8 mouse cellular contexts compared by ENCODE assay signal in the genomic region with DNA sequence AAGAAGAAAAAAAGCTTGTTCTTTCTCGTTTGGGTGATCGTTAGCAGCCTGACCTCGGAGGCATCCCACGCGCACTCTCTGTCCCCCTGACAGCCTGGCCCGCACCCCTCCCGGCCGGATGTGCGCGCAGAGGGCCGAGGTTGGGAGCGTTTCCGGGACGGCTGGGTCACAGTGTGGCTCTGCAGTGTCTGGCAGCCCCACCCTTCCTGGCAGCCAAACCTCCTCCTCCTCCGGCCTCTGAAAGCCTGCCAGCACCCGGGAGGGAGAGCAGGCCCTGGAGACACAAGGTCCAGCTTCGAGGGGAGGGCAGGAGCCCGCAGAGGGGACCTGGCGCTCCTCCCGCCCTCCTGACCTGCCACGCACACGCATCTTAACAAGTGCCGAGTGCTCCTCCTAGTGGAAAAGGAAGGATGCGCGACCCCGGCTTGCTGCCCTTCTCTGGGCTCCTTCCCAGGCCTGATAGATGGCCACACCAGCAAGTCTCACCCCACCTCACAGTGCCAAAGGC.
DNase-seq lines count a peak whose midpoint lies in the region; ATAC-seq and TF ChIP-seq lines count a peak whose summit lies in the region.

No protein-coding gene starts in this region.

- ATAC-seq in inflammation-experienced regulatory T-cells, adult 6 months = peak; percentile 90

- H3K4me3 ChIP-seq in cortical plate, adult 2 months (ENCODE audit: insufficient read depth, low read length) = peak overlapping the region; percentile 28
- peak overlapping the region; percentile 91 for H3K4me3 ChIP-seq in megakaryocyte, embryonic 14.5 days (replicated peaks)

- no peaks in the 10 kb centered on the region for H3K9me3 ChIP-seq in megakaryocyte, embryonic 14.5 days

- no peaks in the 10 kb centered on the region for H3K36me3 ChIP-seq in megakaryocyte, embryonic 14.5 days (replicated peaks; ENCODE audit: low read length)

- H3K27me3 ChIP-seq in megakaryocyte, embryonic 14.5 days (replicated peaks) = peaks cover 7% of the 10 kb centered on the region

- TF ChIP-seq POLR2A in cortical plate, adult 2 months (IDR thresholded peaks at IDR 0.05; ENCODE audit: extremely low read depth, insufficient read depth, low read length) = no peak

- peak; percentile 61 for TF ChIP-seq CTCF in cortical plate, adult 2 months (IDR thresholded peaks at IDR 0.05; ENCODE audit: extremely low read depth, insufficient read depth, low read length)

- H3K27ac ChIP-seq in cortical plate, adult 2 months (ENCODE audit: insufficient read depth, low read length) = no peak overlapping the region

- peak; percentile 72 for DNase-seq in T-cell, adult 2 months (ENCODE audit: low spot score)
- DNase-seq in gastrocnemius, postnatal 10 days = peak; percentile 94
- peak; percentile 75 to 92 for DNase-seq in left cerebral cortex, adult 9 months (ENCODE audit: low spot score in 2 of 2)
- DNase-seq in right cerebral cortex, adult 2 months (ENCODE audit: low spot score in 2 of 2) = peak; percentile 87 to 91
- peak; percentile 74 for DNase-seq in urinary bladder, postnatal 10 days (ENCODE audit: low spot score)

- H3K4me1 ChIP-seq in cortical plate, adult 2 months (ENCODE audit: control insufficient read depth, insufficient read depth, low read length) = 0 out of 2 replicates have a peak, but pooled peaks cover 1% of the 10 kb centered on the region
- peaks cover 84% of the 10 kb centered on the region for H3K4me1 ChIP-seq in megakaryocyte, embryonic 14.5 days
